Mouse (Mus musculus) hindbrain, postnatal 0 days (tissue): ENCODE data around the gene Pik3r2. TPM values are rescaled to one million over a fixed set of nuclear protein-coding genes. Genes with fewer than 3 reads are reported as not detected.
A peak's percentile ranks its signal among the peaks of the same experiment; 100 is the strongest.

ENCODE experiments used
- ATAC-seq: fragments of 200-750 bp; cut with Nextera tagmentation; 2 replicates; pipeline ENCODE4 v1.8.0; 2017; ENCODE audit warnings: mild to moderate bottlenecking, moderate TSS enrichment, moderate library complexity
- DNase-seq: peaks from one replicate; pipeline ENCODE4 v3.0.0-alpha.2; 2015; ENCODE audit warnings: low spot score
- H3K27ac ChIP-seq: fragments of 300-500 bp; sonication (generic); 2 replicates; pipeline ENCODE4 v1.5.1; 2014; ENCODE audit warnings: mild to moderate bottlenecking
- H3K27me3 ChIP-seq: fragments of 300-500 bp; sonication (generic); 2 replicates; pipeline ENCODE4 v1.6.1; 2014; ENCODE audit warnings: low read length, mixed read lengths; ENCODE audit not compliant: insufficient read depth
- H3K36me3 ChIP-seq: fragments of 300-500 bp; sonication (generic); 2 replicates; pipeline ENCODE4 v1.6.1; 2014; ENCODE audit warnings: low read length, mixed read lengths; ENCODE audit not compliant: insufficient read depth
- H3K4me1 ChIP-seq: fragments of 300-500 bp; sonication (generic); 2 replicates; pipeline ENCODE4 v1.6.1; 2014; ENCODE audit warnings: antibody characterized with exemption, low read length, mixed read lengths; ENCODE audit not compliant: insufficient read depth
- H3K4me2 ChIP-seq: fragments of 300-500 bp; sonication (generic); 2 replicates; pipeline ENCODE4 v1.6.1; 2014; ENCODE audit warnings: low read depth, mild to moderate bottlenecking, low read length, moderate library complexity, mixed read lengths
- H3K4me3 ChIP-seq: fragments of 300-500 bp; sonication (generic); 2 replicates; pipeline ENCODE4 v1.5.1; 2014; ENCODE audit warnings: low read length
- H3K9ac ChIP-seq: fragments of 300-500 bp; sonication (generic); replicated peaks from 2 replicates; pipeline ENCODE4 v1.6.1; 2014; ENCODE audit warnings: mild to moderate bottlenecking, low read length, moderate library complexity, mixed read lengths
- H3K9me3 ChIP-seq: fragments of 300-500 bp; sonication (generic); 2 replicates; pipeline ENCODE4 v1.6.1; 2016; ENCODE audit warnings: low read length, mixed read lengths
- CTCF ChIP-seq: IDR thresholded peaks from 2 replicates; pipeline ENCODE4 v1.5.1; 2016; ENCODE audit warnings: antibody characterized with exemption, control low read depth, low read depth
- WGBS: fragments of 180-500 bp; shearing (Covaris S2); extraction: QIAGEN DNeasy Blood & Tissue Kit; methylation state at CpG from one replicate; pipeline ENCODE4 v1.1.7; 2014; 5-methylcytosine and 5-hydroxymethylcytosine counted together
- polyA plus RNA-seq: library from polyadenylated mRNA; unstranded; fragments of >200 nt; fragmentation: Nextera tagmentation; extraction: Ambion mirVana; gene quantifications from 2 replicates; pipeline ENCODE4 v1.2.1, GENCODE M21; 2015
- total RNA-seq: library from RNA; depleted of rRNA; stranded (reverse); fragments of >200 nt; gene quantifications from 2 replicates; pipeline ENCODE4 v1.2.3, GENCODE M21; 2014

Pik3r2 gene
- total and polyA plus RNA-seq, 2 experiments from 2014 or later, result 101 to 176 TPM

- no peaks in the 10 kb centered on the region for H3K9me3 ChIP-seq
- no peak for ATAC-seq
- DNase-seq, result no peak
- no peaks in the 10 kb centered on the region for H3K27me3 ChIP-seq
- no peak for TF ChIP-seq CTCF
- peaks cover 29% of the 10 kb centered on the region for H3K36me3 ChIP-seq
- peak overlapping the region; percentile 64; the same call in 1 of the 2 replicates for H3K27ac ChIP-seq
- H3K4me2 ChIP-seq, result peak overlapping the region; percentile 87; the same call in 1 of the 2 replicates
- peaks cover 27% of the 10 kb centered on the region for H3K4me1 ChIP-seq
- peak overlapping the region; percentile 96; the same call in 1 of the 2 replicates for H3K9ac ChIP-seq
- no peak overlapping the region; the same call in 1 of the 2 replicates for H3K4me3 ChIP-seq
- WGBS, result 88% methylated on average over 18 of the region's 18 CpGs
Observed at GRCm38 (mm10) chr8:70774740-70775139, 1.8 kb downstream of the Pik3r2 start.

GRCm38 (mm10) chr8:70773833-70774232 lies 2.7 kb downstream of the Pik3r2 start:
- Histone ChIP-seq H3K4me1 (peaks cover 27% of the 10 kb centered on the region), H3K36me3 (peaks cover 32% of the 10 kb centered on the region), H3K9ac (peak overlapping the region; percentile 96), H3K27ac (peak overlapping the region; percentile 64), H3K9me3 (no peaks in the 10 kb centered on the region), H3K4me3 (no peak overlapping the region), H3K4me2 (peak overlapping the region; percentile 33; the same call in 1 of the 2 replicates), H3K27me3 (no peaks in the 10 kb centered on the region)
- ATAC-seq (0 out of 2 replicates have a peak, but pooled peaks have one; percentile 8), DNase-seq (peak; percentile 92)
- no peak for TF ChIP-seq CTCF
- 32% methylated on average over 9 of the region's 9 CpGs for WGBS

- DNase-seq, result peak; percentile 55
- TF ChIP-seq CTCF, result peak; percentile 8; the same call in 1 of the 2 replicates
- Histone ChIP-seq H3K36me3 (peaks cover 36% of the 10 kb centered on the region), H3K9ac (peak overlapping the region; percentile 96), H3K4me1 (peaks cover 27% of the 10 kb centered on the region), H3K27me3 (no peaks in the 10 kb centered on the region), H3K27ac (peak overlapping the region; percentile 64), H3K4me3 (no peak overlapping the region), H3K9me3 (no peaks in the 10 kb centered on the region), H3K4me2 (peak overlapping the region; percentile 33; the same call in 1 of the 2 replicates)
- WGBS, result 48% methylated on average over 5 of the region's 5 CpGs
- no peak for ATAC-seq
Observed at GRCm38 (mm10) chr8:70773410-70773809, 3.1 kb downstream of the Pik3r2 start.

- no peaks in the 10 kb centered on the region for H3K9me3 ChIP-seq
- H3K4me1 ChIP-seq, result peaks cover 26% of the 10 kb centered on the region
- H3K27ac ChIP-seq, result 0 out of 2 replicates have a peak overlapping the region, but pooled peaks have one; percentile 64
- no peak overlapping the region for H3K9ac ChIP-seq
- no peaks in the 10 kb centered on the region for H3K27me3 ChIP-seq
- 90% methylated on average over 9 of the region's 9 CpGs for WGBS
- H3K4me3 ChIP-seq, result no peak overlapping the region
- no peak for DNase-seq
- ATAC-seq, result no peak
- no peak overlapping the region for H3K4me2 ChIP-seq
- no peak for TF ChIP-seq CTCF
- H3K36me3 ChIP-seq, result peaks cover 41% of the 10 kb centered on the region
Observed at GRCm38 (mm10) chr8:70772890-70773289, 3.6 kb downstream of the Pik3r2 start.

- ATAC-seq, result no peak
- DNase-seq, result no peak
- H3K4me2 ChIP-seq, result no peak overlapping the region
- H3K9ac ChIP-seq, result no peak overlapping the region
- peaks cover 21% of the 10 kb centered on the region for H3K4me1 ChIP-seq
- H3K9me3 ChIP-seq, result no peaks in the 10 kb centered on the region
- H3K27ac ChIP-seq, result no peak overlapping the region
- peaks cover 41% of the 10 kb centered on the region for H3K36me3 ChIP-seq
- no peak overlapping the region for H3K4me3 ChIP-seq
- TF ChIP-seq CTCF, result no peak
- no peaks in the 10 kb centered on the region for H3K27me3 ChIP-seq
- WGBS, result 94% methylated on average over 13 of the region's 13 CpGs
Observed at GRCm38 (mm10) chr8:70772075-70772474, 4.4 kb downstream of the Pik3r2 start.

- H3K9ac ChIP-seq, result no peak overlapping the region
Observed at GRCm38 (mm10) chr8:70771217-70771616, 5.3 kb downstream of the Pik3r2 start.

GRCm38 (mm10) chr8:70770748-70771147 lies 5.8 kb downstream of the Pik3r2 start:
- no peak overlapping the region for H3K4me3 ChIP-seq
- H3K9ac ChIP-seq, result no peak overlapping the region
- H3K9me3 ChIP-seq, result no peaks in the 10 kb centered on the region
- ATAC-seq (no peak), DNase-seq (no peak)
- H3K27me3 ChIP-seq, result no peaks in the 10 kb centered on the region
- WGBS, result 94% methylated on average over 13 of the region's 13 CpGs
- H3K4me2 ChIP-seq, result no peak overlapping the region
- no peak overlapping the region for H3K27ac ChIP-seq
- H3K4me1 ChIP-seq, result peaks cover 29% of the 10 kb centered on the region
- peaks cover 41% of the 10 kb centered on the region for H3K36me3 ChIP-seq
- no peak for TF ChIP-seq CTCF

More at GRCm38 (mm10) chr8:70771217-70771616, 5.3 kb downstream of the Pik3r2 start:
- Histone ChIP-seq H3K4me2 (no peak overlapping the region), H3K9me3 (no peaks in the 10 kb centered on the region), H3K36me3 (peaks cover 41% of the 10 kb centered on the region), H3K27me3 (no peaks in the 10 kb centered on the region), H3K4me1 (peaks cover 28% of the 10 kb centered on the region), H3K27ac (no peak overlapping the region), H3K4me3 (no peak overlapping the region)
- no peak for TF ChIP-seq CTCF
- ATAC-seq, result no peak
- no peak for DNase-seq
- 86% methylated on average over 7 of the region's 7 CpGs for WGBS
